Mouse (Mus musculus) left cerebral cortex, postnatal 36 days (tissue): ENCODE data around the gene Ccnd3. TPM values are rescaled to one million over a fixed set of nuclear protein-coding genes. Genes with fewer than 3 reads are reported as not detected.
A peak's percentile ranks its signal among the peaks of the same experiment; 100 is the strongest.

Experiments used
- DNase-seq, 2 experiments: peaks; one replicate each; pipeline ENCODE4 v3.0.0; 2021 to 2022; ENCODE audit warnings: low spot score in 2 of 2, mixed read lengths in 1 of 2
- intact Hi-C: fragments of 180-260 bp; cut with DNase I; formaldehyde crosslinking; loops from one replicate; pipeline ENCODE4 v1.15.1; 2025
- total RNA-seq, 2 experiments: library from RNA; stranded (reverse); gene quantifications; 2 replicates each; pipeline ENCODE4 v1.2.3; 2021

The Ccnd3 gene
- total RNA-seq, 2 experiments from 2014 or later: 30.1 to 34.9 TPM

- peak; percentile 86 to 87 for DNase-seq
- intact Hi-C loops: loop anchor here (5.0 kb wide), 1 partner anchor 179 kb away; the partner anchor contains the start of genes Frs3 and Tomm6
Observed at GRCm38 (mm10) chr17:47508012-47508608, 3.3 kb downstream of the Ccnd3 start.

GRCm38 (mm10) chr17:47509031-47509705 lies 4.3 kb downstream of the Ccnd3 start:
- intact Hi-C loops: loop anchor here (5.0 kb wide), 1 partner anchor 178 kb away; the partner anchor contains the start of genes Frs3 and Tomm6
- DNase-seq: no peak

GRCm38 (mm10) chr17:47511111-47512020 lies 6.5 kb downstream of the Ccnd3 start:
- intact Hi-C loops: loop anchor here (2.0 to 5.0 kb wide), 2 partner anchors 86 to 99 kb away; partner anchors contain the start of genes Bysl, Gm20517 and Med20
- peak; percentile 92 to 96 for DNase-seq

GRCm38 (mm10) chr17:47512956-47513775 lies 8.3 kb downstream of the Ccnd3 start:
- intact Hi-C loops: loop anchor here (5.0 kb wide), 1 partner anchor 84 kb away; no protein-coding TSS in a partner anchor
- no peak for DNase-seq

- DNase-seq: no peak
- intact Hi-C loops: no loop called here
Observed at GRCm38 (mm10) chr17:47515180-47515844, 10.5 kb downstream of the Ccnd3 start.

- no peak for DNase-seq
- intact Hi-C loops: no loop called here
Observed at GRCm38 (mm10) chr17:47516232-47516631, 11.4 kb downstream of the Ccnd3 start.

DNA sequence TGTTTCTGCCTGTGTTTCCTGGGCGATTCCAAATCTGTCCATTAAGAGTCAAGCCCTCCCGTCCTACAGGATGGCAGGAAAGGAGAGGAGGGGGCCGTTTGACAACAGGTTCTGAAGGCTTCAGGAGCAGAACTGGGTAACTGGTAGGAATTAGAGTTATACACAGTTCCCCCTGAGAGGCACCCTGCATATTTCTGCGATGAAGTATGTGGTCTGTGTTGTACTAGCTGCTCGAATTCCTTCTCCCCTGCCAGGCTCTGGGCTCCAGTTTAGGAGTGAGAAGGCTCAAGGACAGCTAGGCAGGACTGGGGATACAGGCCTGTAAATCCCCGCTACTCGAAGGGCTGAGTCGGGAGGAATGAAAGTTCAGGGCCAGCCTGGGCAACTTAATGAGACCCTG lies 13.4 kb downstream of the Ccnd3 start:
- intact Hi-C loops: no loop called here

DNA sequence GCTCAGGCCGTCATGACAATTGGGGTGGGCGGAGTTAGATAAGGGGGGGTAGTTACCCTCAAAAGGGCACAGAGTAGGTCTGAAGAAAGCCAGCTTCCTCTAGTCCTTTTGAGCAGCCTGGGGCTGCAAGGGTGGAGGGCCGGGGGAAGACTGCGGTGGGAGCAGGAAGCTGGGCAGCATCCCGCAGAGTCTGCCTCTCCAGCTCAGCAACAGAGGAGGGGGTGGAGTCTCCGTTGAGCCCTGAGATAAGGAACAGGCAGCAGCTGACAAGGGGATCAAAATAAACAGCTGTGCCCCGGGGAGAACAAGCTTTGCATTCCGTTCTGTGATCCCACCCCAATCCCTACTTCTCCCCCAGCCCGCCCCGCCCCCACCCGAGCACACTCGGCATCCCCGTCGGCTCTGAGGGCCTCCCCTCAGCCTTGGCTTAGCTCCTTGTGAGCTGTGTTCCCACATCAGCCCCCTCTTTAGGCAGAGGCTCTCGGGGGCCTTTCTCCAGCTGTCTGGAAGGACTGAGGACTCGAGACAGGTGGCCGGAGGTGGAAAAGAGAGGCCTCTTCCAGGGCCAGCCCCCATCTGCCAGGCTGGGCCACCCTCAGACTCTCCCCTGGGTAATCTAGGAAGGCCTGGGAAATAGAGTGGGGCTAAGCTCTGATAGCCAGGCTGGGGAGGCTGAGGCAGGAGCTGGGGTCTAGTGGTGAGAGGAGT lies 16.9 kb downstream of the Ccnd3 start:
- intact Hi-C loops: no loop called here
- DNase-seq: peak in 1 of 2 experiments; percentile 26

More for the DNA sequence above, 13.4 kb downstream of the Ccnd3 start:
- DNase-seq: no peak

DNA sequence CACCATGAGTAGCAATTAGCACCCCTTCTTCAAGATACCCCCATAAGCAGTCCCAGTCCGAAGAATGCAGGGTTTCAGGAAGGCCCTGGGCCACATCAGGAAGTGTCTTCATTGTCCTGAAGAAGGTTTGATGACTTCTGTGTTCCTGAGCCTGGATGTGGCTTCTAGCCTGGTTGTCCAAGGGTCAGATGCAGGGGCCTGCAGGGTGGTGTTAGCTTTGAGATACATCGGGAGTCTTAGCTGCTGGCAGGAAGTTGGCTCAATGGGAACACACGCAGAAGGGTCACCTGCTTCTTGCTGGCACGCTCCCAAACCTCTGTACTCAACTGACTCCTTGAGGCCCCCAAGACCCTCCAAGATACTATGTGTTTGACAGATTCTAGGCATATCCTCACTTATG lies 17.7 kb downstream of the Ccnd3 start:
- intact Hi-C loops: no loop called here
- no peak for DNase-seq

- no peak for DNase-seq
- intact Hi-C loops: no loop called here
Observed at GRCm38 (mm10) chr17:47523211-47523682, 18.4 kb downstream of the Ccnd3 start.

DNA sequence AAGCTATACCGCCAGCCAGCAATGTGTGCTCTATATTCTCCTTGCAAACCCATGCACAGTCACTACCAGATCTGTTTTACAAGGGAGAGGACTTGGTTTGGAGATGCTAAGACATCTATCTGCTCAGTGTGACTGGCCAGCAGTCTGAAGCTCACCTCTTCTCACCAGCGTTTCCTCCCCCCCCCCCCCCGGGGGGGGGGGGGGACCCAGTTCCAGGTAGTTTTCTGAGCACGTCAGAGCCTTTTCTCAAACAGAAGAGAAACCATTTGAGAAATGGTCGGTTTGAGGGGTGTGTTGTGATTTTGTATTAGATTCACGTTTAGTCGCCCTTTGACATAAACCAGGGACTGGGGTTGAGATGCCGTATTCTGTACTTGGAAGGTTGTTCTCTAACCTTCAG lies 19.2 kb downstream of the Ccnd3 start:
- no peak for DNase-seq
- intact Hi-C loops: no loop called here

DNA sequence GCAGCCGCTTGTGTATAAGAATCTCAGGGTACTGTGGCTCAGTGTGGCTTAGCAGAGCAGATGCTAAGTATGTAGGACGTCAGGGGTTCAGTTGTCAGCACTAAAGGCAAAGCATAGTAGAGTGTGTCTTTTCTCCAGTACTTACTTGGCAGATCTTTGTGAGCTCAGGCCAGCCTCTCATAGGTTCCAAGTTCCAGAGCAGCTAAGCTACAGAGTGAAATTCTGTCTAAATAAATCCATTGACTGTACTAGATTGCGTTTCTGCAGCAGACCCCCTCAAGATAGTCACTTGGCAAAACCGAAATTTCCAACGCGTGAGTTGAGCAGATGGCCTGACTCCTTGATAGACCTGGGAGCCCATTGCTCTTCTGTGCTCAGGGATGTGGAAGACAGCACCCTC lies 20.1 kb downstream of the Ccnd3 start:
- intact Hi-C loops: no loop called here
- no peak for DNase-seq

- no peak for DNase-seq
- intact Hi-C loops: no loop called here
Observed at GRCm38 (mm10) chr17:47526856-47527520, 22.1 kb downstream of the Ccnd3 start.

GRCm38 (mm10) chr17:47527581-47528300 lies 22.9 kb downstream of the Ccnd3 start:
- intact Hi-C loops: no loop called here
- DNase-seq: no peak

DNA sequence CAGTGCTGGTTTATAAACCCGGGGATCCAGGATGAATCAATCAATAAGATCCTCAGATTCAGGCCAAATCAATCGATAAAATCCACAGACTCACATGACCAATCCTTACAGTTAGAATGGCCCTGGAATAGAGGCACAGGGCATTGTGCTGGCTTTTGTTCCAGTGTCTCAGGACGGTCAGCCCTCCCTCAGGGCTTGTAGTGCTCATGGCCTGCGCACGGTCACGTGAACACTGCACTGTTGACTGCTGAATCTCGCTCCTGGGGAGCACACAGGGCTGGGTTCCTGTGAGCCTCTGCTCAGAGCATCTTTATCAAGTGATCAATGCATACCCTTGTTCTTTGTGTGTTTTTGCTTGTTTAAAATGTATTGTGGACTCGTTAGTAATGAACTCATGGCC lies 24.1 kb downstream of the Ccnd3 start:
- intact Hi-C loops: no loop called here

GRCm38 (mm10) chr17:47529595-47529994 lies 24.7 kb downstream of the Ccnd3 start:
- intact Hi-C loops: no loop called here
- no peak for DNase-seq

More for the DNA sequence above, 24.1 kb downstream of the Ccnd3 start:
- no peak for DNase-seq

DNA sequence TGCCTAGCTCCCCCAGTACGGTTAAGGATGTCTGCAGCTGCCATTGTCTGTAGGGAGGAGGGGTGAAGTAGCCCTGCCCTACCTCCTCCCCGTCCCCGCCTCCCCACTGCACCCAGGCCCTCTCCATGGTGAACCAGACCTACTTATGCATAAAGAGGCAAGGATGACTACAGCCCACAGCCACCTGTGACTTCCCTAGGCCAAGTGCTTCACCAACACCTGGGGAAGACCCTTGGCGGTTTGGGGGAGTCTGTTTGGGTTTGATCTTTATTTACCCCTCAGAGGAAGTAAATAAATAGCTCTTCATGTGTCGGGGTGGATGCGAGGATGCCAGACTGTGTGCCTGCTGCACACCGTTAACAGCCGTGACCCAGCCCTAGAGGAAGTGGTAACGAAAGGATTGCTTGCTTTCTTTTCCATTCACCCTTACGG lies 26.6 kb downstream of the Ccnd3 start:
- DNase-seq: no peak

More for the DNA sequence above, 26.6 kb downstream of the Ccnd3 start:
- intact Hi-C loops: no loop called here
